Mouse (Mus musculus): ENCODE data around the gene Zscan10.

DNA sequence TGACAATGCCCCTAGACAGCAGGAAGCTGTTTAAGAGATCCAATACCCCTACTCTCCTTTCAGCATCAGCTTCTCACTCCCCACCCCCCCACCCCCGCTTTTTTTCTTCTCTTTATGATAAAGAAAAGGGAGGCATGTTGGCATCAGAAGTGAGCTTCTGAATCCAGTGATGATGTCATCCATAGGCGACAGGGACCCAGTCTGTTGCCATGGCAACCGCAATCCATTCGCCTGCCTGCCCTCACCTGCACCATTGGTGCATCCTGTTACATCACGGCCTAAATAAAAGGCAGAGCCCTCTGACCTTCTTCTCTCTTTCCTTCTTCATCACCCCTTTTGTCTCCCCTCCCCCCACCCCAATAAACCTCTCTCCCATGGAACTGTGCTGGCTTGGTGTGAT, 32.3 kb upstream of the Zscan10 start:
- TF ChIP-seq CTCF (IDR thresholded peaks at IDR 0.05; ENCODE audit: low read depth): no peak
- no peak for TF ChIP-seq EP300 (IDR thresholded peaks at IDR 0.05; ENCODE audit: low read depth)

All from liver, embryonic 14.5 days (tissue).